8 mouse cellular contexts compared by ENCODE assay signal in the genomic region with DNA sequence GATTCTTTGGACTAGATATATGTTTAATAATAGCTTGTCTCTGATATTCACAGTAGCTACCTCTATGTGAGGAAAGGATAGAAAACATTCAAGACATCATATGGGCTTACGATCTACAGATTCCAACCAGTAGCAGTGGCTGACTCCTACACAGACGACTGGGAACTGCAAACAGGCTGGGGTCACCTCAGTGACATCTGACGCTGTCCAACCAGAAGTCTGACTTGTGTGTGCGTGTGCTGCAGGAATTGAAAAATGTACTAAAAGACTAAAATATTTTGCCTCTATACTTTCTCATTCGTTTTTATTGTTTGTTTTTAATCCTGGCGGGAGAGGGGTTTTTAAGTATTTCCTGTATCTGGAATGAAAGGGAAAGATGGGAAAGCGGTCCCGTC. TPM values are rescaled to one million over a fixed set of nuclear protein-coding genes. Genes with fewer than 3 reads are reported as not detected.
A peak's percentile ranks its signal among the peaks of the same experiment; 100 is the strongest.
DNase-seq lines count a peak whose midpoint lies in the region; ATAC-seq and TF ChIP-seq lines count a peak whose summit lies in the region.

No protein-coding gene starts in this region.

- H3K36me3 ChIP-seq in hindbrain, embryonic 14.5 days (replicated peaks; ENCODE audit: control insufficient read depth, insufficient read depth), result no peaks in the 10 kb centered on the region

- no peak for ATAC-seq in hindbrain, embryonic 14.5 days (ENCODE audit: low FRiP score)

- H3K4me2 ChIP-seq in hindbrain, embryonic 14.5 days (replicated peaks), result peak overlapping the region; percentile 84

- no peak for TF ChIP-seq CTCF in layer of hippocampus, adult 2 months (conservative IDR thresholded peaks at IDR 0.05)

- peak overlapping the region; percentile 99 for H3K27ac ChIP-seq in layer of hippocampus, adult 2 months
- peak overlapping the region; percentile 98 for H3K27ac ChIP-seq in hindbrain, embryonic 14.5 days

- no peaks in the 10 kb centered on the region for H3K9me3 ChIP-seq in hindbrain, embryonic 14.5 days (ENCODE audit: control insufficient read depth, low read length)

- 2% methylated on average over 8 of the region's 8 CpGs for WGBS in hindbrain, embryonic 14.5 days

- peak overlapping the region; percentile 70 for H3K4me3 ChIP-seq in layer of hippocampus, adult 2 months
- peak overlapping the region; percentile 81 for H3K4me3 ChIP-seq in hindbrain, embryonic 14.5 days (replicated peaks; ENCODE audit: low read length)

- peak overlapping the region; percentile 96 for H3K9ac ChIP-seq in hindbrain, embryonic 14.5 days

- H3K27me3 ChIP-seq in hindbrain, embryonic 14.5 days (ENCODE audit: control insufficient read depth, insufficient read depth, low read length), result no peaks in the 10 kb centered on the region

- DNase-seq in layer of hippocampus, adult 2 months (ENCODE audit: low spot score in 2 of 2), result no peak
- no peak for DNase-seq in layer of hippocampus, adult 18-20 months (ENCODE audit: low spot score in 2 of 2)
- DNase-seq in c-Kit-negative CD71-positive TER-119-positive erythroid progenitor cells, embryonic 14.5 days (ENCODE audit: low read depth, low spot score), result peak; percentile 24
- DNase-seq in hindbrain, embryonic 14.5 days (ENCODE audit: low spot score), result no peak
- DNase-seq in lung, postnatal 10 days, result peak; percentile 16
- DNase-seq in adrenal gland, adult 8-10 months, result no peak
- no peak for DNase-seq in cerebellum, adult 18-20 months
- DNase-seq in left cerebral cortex, adult 18-20 months (ENCODE audit: low spot score in 2 of 2), result no peak

- peaks cover 29% of the 10 kb centered on the region for H3K4me1 ChIP-seq in hindbrain, embryonic 14.5 days (replicated peaks; ENCODE audit: control insufficient read depth, insufficient read depth, low read length)

RNA-seq across cellular contexts. Expression of a gene that starts 0.9 kb away (rescaled TPM):
- total RNA-seq in layer of hippocampus, adult 2 months (2021), result 10 to 100 TPM; 22.0 to 22.7 TPM
- 10 to 100 TPM; 23.2 to 24.7 TPM for total RNA-seq in layer of hippocampus, adult 18-20 months (2021)
- 48.3 and 50.2 TPM in 2 replicates for polyA plus RNA-seq in hindbrain, embryonic 14.5 days (2014; fragmentation: Nextera tagmentation; extraction: Ambion mirVana)
- 10 to 100 TPM; 42.1 to 71.0 (median 59.4) TPM for total RNA-seq in adrenal gland, adult 8-10 months (2022)
- total RNA-seq in left cerebral cortex, adult 18-20 months (2021), result 10 to 100 TPM; 28.1 to 29.4 TPM

RNA-seq across cellular contexts. Expression of a gene that starts 20.0 kb away (rescaled TPM):
- total RNA-seq in layer of hippocampus, adult 2 months (2021), result 100 to 1,000 TPM; 234 TPM
- 100 to 1,000 TPM; 219 to 225 TPM for total RNA-seq in layer of hippocampus, adult 18-20 months (2021)
- polyA plus RNA-seq in hindbrain, embryonic 14.5 days (2014; fragmentation: Nextera tagmentation; extraction: Ambion mirVana), result 252 and 290 TPM in 2 replicates
- 100 to 1,000 TPM; 230 to 311 (median 252) TPM for total RNA-seq in adrenal gland, adult 8-10 months (2022)
- total RNA-seq in left cerebral cortex, adult 18-20 months (2021), result 100 to 1,000 TPM; 179 to 200 TPM

RNA-seq across cellular contexts. Expression of a gene that starts 30.7 kb away (rescaled TPM):
- 10 to 100 TPM; 31.1 to 35.3 TPM for total RNA-seq in layer of hippocampus, adult 2 months (2021)
- total RNA-seq in layer of hippocampus, adult 18-20 months (2021), result 10 to 100 TPM; 27.9 to 31.8 TPM
- 32.4 and 37.8 TPM in 2 replicates for polyA plus RNA-seq in hindbrain, embryonic 14.5 days (2014; fragmentation: Nextera tagmentation; extraction: Ambion mirVana)
- 100 to 1,000 TPM in 2 of 4 experiments, 10 to 100 TPM in 2; 46.1 to 114 (median 84.3) TPM for total RNA-seq in adrenal gland, adult 8-10 months (2022)
- 10 to 100 TPM; 27.4 to 28.5 TPM for total RNA-seq in left cerebral cortex, adult 18-20 months (2021)

Comparison
In these comparisons a context has a peak if more than half of its experiments do, and no peak if none do; other contexts are left out.
1. DNase-seq: peak in c-Kit-negative CD71-positive TER-119-positive erythroid progenitor cells, embryonic 14.5 days (single experiment) and lung, postnatal 10 days (single experiment); none in layer of hippocampus, adult 2 months (0 of 2), layer of hippocampus, adult 18-20 months (0 of 2), hindbrain, embryonic 14.5 days (single experiment), adrenal gland, adult 8-10 months (single experiment), cerebellum, adult 18-20 months (0 of 2) and left cerebral cortex, adult 18-20 months (0 of 2).